Mouse (Mus musculus): ENCODE results near the gene Gm20388. TPM values are rescaled to one million over a fixed set of nuclear protein-coding genes. Genes with fewer than 3 reads are reported as not detected.
"Not testable (repeated sequence)": the region's sequence is repeated elsewhere in the genome, so short reads cannot be mapped to it uniquely, and the experiment has no call there.

Gene Gm20388
- total RNA-seq, 1 experiment from 2014 or later, result 3.6 TPM

- no peak for DNase-seq
Measured at GRCm38 (mm10) chr8:123427639-123428275, 3517.1 kb downstream of the Gm20388 start.

GRCm38 (mm10) chr8:123428343-123428893 is 3517.8 kb downstream of the Gm20388 start:
- DNase-seq, result no peak

- no peak for DNase-seq
Measured at GRCm38 (mm10) chr8:123428939-123429721, 3518.5 kb downstream of the Gm20388 start.

GRCm38 (mm10) chr8:123429722-123430013 is 3519.0 kb downstream of the Gm20388 start:
- DNase-seq, result not testable (repeated sequence)

- not testable (repeated sequence) for DNase-seq
Measured at GRCm38 (mm10) chr8:123430936-123431335, 3520.3 kb downstream of the Gm20388 start.

GRCm38 (mm10) chr8:123431616-123432365 is 3521.2 kb downstream of the Gm20388 start:
- DNase-seq, result no peak

- DNase-seq, result no peak
Measured at GRCm38 (mm10) chr8:123432381-123432780, 3521.7 kb downstream of the Gm20388 start.

GRCm38 (mm10) chr8:123433241-123433974 is 3522.8 kb downstream of the Gm20388 start:
- DNase-seq, result not testable (repeated sequence)

GRCm38 (mm10) chr8:123441788-123442187 is 3531.1 kb downstream of the Gm20388 start:
- no peak for DNase-seq

- no peak for DNase-seq
Measured at GRCm38 (mm10) chr8:123442351-123442750, 3531.7 kb downstream of the Gm20388 start.

GRCm38 (mm10) chr8:123442871-123443575 is 3532.4 kb downstream of the Gm20388 start:
- peak; percentile 92 for DNase-seq

GRCm38 (mm10) chr8:123443576-123443921 is 3532.9 kb downstream of the Gm20388 start:
- no peak for DNase-seq

GRCm38 (mm10) chr8:123444131-123444530 is 3533.5 kb downstream of the Gm20388 start:
- DNase-seq, result no peak

GRCm38 (mm10) chr8:123445981-123446380 is 3535.3 kb downstream of the Gm20388 start:
- no peak for DNase-seq

GRCm38 (mm10) chr8:123446799-123447198 is 3536.2 kb downstream of the Gm20388 start:
- no peak for DNase-seq

GRCm38 (mm10) chr8:123450783-123451182 is 3540.1 kb downstream of the Gm20388 start:
- DNase-seq, result no peak

- not testable (repeated sequence) for DNase-seq
Measured at GRCm38 (mm10) chr8:123451747-123452146, 3541.1 kb downstream of the Gm20388 start.

GRCm38 (mm10) chr8:123452149-123452548 is 3541.5 kb downstream of the Gm20388 start:
- no peak for DNase-seq

- no peak for DNase-seq
Measured at GRCm38 (mm10) chr8:123453291-123453690, 3542.7 kb downstream of the Gm20388 start.

GRCm38 (mm10) chr8:123453951-123454350 is 3543.3 kb downstream of the Gm20388 start:
- DNase-seq, result no peak

GRCm38 (mm10) chr8:123454559-123454958 is 3543.9 kb downstream of the Gm20388 start:
- no peak for DNase-seq
